Mouse (Mus musculus): ENCODE data around the gene Pla2g1b.

DNA sequence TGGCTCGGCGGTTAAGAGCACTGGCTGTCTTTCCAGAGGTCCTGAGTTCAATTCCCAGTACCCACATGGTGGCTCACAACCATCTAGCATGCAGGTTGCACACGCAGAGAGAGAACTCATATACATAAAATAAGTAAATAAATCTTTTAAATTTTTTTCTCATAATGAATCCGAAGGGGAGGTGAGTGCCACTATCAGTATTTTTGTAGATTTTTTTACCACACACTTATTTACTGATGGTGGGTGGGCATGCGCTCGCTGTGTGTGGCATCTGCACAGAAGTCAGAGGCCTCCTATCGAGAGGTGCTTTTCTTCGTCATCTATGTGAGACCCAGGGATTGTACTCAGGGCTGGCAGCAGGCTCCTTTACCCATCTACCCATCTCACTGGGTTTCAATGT is 21.3 kb downstream of the Pla2g1b start:
- TF ChIP-seq CTCF (IDR thresholded peaks at IDR 0.05; ENCODE audit: control insufficient read depth, insufficient read depth, insufficient read length) (no peak), MYOD1 (IDR thresholded peaks at IDR 0.05; ENCODE audit: control insufficient read depth, insufficient read length, low read depth) (no peak), USF1 (IDR thresholded peaks at IDR 0.05; ENCODE audit: low read depth) (no peak), CEBPB (IDR thresholded peaks at IDR 0.05; ENCODE audit: low read depth) (no peak)
